ENCODE assay signal across 7 mouse cellular contexts in genomic region chr11:96997380-96997956, GRCm38 (mm10). TPM values are rescaled to one million over a fixed set of nuclear protein-coding genes. Genes with fewer than 3 reads are reported as not detected.
DNase-seq lines count a peak whose midpoint lies in the region; ATAC-seq and TF ChIP-seq lines count a peak whose summit lies in the region.

No protein-coding gene starts in this region.

- H3ac ChIP-seq in C2C12 (ENCODE audit: control insufficient read depth, insufficient read length, low read depth): peak overlapping the region; percentile 34

- H3K4me3 ChIP-seq in C2C12 (ENCODE audit: insufficient read depth, poor library complexity, severe bottlenecking): no peak overlapping the region
- peak overlapping the region; percentile 58 to 64 (median 60) for H3K4me3 ChIP-seq in CH12.LX (replicated peaks in 1 of 3; ENCODE audit: low read depth in 2 of 3, low read length in 2 of 3, poor library complexity in 1 of 3)
- H3K4me3 ChIP-seq in embryonic facial prominence, embryonic 14.5 days (ENCODE audit: low read depth, low read length): peak overlapping the region; percentile 32
- peak overlapping the region; percentile 31 for H3K4me3 ChIP-seq in limb, embryonic 11.5 days (ENCODE audit: low read depth, low read length)
- H3K4me3 ChIP-seq in neural tube, embryonic 11.5 days (ENCODE audit: low read depth, low read length): peak overlapping the region; percentile 21

- ATAC-seq in embryonic facial prominence, embryonic 14.5 days (ENCODE audit: low read depth): peak; percentile 62
- 0 out of 2 replicates have a peak, but pooled peaks have one; percentile 18 for ATAC-seq in limb, embryonic 11.5 days (ENCODE audit: insufficient number of reproducible peaks, low FRiP score, low TSS enrichment, low read depth)
- ATAC-seq in neural tube, embryonic 11.5 days (ENCODE audit: insufficient read depth, low FRiP score, low TSS enrichment): peak; percentile 38; the same call in 1 of the 2 replicates

- H3K4me1 ChIP-seq in CH12.LX (ENCODE audit: control insufficient read depth in 1 of 2, insufficient read depth in 2 of 2): peaks cover 40 to 90% of the 10 kb centered on the region in 2 experiments
- 0 out of 2 replicates have a peak, but pooled peaks cover 4% of the 10 kb centered on the region for H3K4me1 ChIP-seq in embryonic facial prominence, embryonic 14.5 days (ENCODE audit: control insufficient read depth, insufficient read depth, low read length)
- H3K4me1 ChIP-seq in limb, embryonic 11.5 days (ENCODE audit: control insufficient read depth, insufficient read depth, low read length): peaks cover 7% of the 10 kb centered on the region
- H3K4me1 ChIP-seq in neural tube, embryonic 11.5 days (ENCODE audit: control insufficient read depth, insufficient read depth, low read length): peaks cover 16% of the 10 kb centered on the region

- no peaks in the 10 kb centered on the region for H3K79me3 ChIP-seq in C2C12 (ENCODE audit: low read depth)

- no peaks in the 10 kb centered on the region for H3K9me3 ChIP-seq in CH12.LX (replicated peaks; ENCODE audit: low read length)
- no peaks in the 10 kb centered on the region for H3K9me3 ChIP-seq in embryonic facial prominence, embryonic 14.5 days (ENCODE audit: control insufficient read depth, low read length)
- no peaks in the 10 kb centered on the region for H3K9me3 ChIP-seq in limb, embryonic 11.5 days (ENCODE audit: control insufficient read depth, low read length)
- H3K9me3 ChIP-seq in neural tube, embryonic 11.5 days (ENCODE audit: control insufficient read depth, low read length): no peaks in the 10 kb centered on the region

- peak; percentile 76 for TF ChIP-seq EP300 in CH12.LX (IDR thresholded peaks at IDR 0.05; ENCODE audit: low read length)

- peak overlapping the region; percentile 91 for H3K9ac ChIP-seq in CH12.LX (ENCODE audit: insufficient read depth, low read depth)
- peak overlapping the region; percentile 59 for H3K9ac ChIP-seq in embryonic facial prominence, embryonic 14.5 days (ENCODE audit: low read depth, low read length)
- peak overlapping the region; percentile 64 for H3K9ac ChIP-seq in limb, embryonic 11.5 days (ENCODE audit: low read length)
- peak overlapping the region; percentile 71 for H3K9ac ChIP-seq in neural tube, embryonic 11.5 days (ENCODE audit: low read length)

- no peak; the same call in 1 of the 2 replicates for TF ChIP-seq RAD21 in CH12.LX (IDR thresholded peaks at IDR 0.05; ENCODE audit: low read depth, low read length)

- H3K36me3 ChIP-seq in C2C12 (ENCODE audit: control insufficient read depth, insufficient read depth): no peaks in the 10 kb centered on the region
- no peaks in the 10 kb centered on the region for H3K36me3 ChIP-seq in CH12.LX (replicated peaks in 1 of 2; ENCODE audit: control insufficient read depth in 1 of 2, insufficient read depth in 1 of 2, low read length in 1 of 2)
- no peaks in the 10 kb centered on the region for H3K36me3 ChIP-seq in embryonic facial prominence, embryonic 14.5 days (ENCODE audit: control insufficient read depth, insufficient read depth, low read length)
- no peaks in the 10 kb centered on the region for H3K36me3 ChIP-seq in limb, embryonic 11.5 days (ENCODE audit: control insufficient read depth, insufficient read depth, low read length)
- no peaks in the 10 kb centered on the region for H3K36me3 ChIP-seq in neural tube, embryonic 11.5 days (ENCODE audit: control insufficient read depth, insufficient read depth, low read length)

- DNase-seq in CH12.LX (ENCODE audit: extremely low read depth): peak; percentile 85
- peak; percentile 66 for DNase-seq in embryonic facial prominence, embryonic 14.5 days (ENCODE audit: low spot score)
- peak; percentile 54 for DNase-seq in heart, postnatal 4 days
- DNase-seq in limb, embryonic 11.5 days (ENCODE audit: low spot score): peak; percentile 71
- DNase-seq in neural tube, embryonic 11.5 days (ENCODE audit: low spot score): peak; percentile 56
- DNase-seq in thymus, postnatal 10 days (ENCODE audit: low spot score in 2 of 2): no peak

- TF ChIP-seq CTCF in C2C12 (IDR thresholded peaks at IDR 0.05; ENCODE audit: control insufficient read depth, insufficient read depth, insufficient read length): no peak
- TF ChIP-seq CTCF in CH12.LX (conservative IDR thresholded peaks at IDR 0.05 in 1 of 2, IDR thresholded peaks at IDR 0.05 in 1 of 2; ENCODE audit: low read depth in 2 of 2, low read length in 2 of 2): no peak

- in situ Hi-C loops in CH12.LX (cut with MboI; ENCODE audit: low pct_ligation_motif_present, low pct_unique_long_range_greater_than_20kb, low sequenced_read_pairs): no loop called here

- H3K27ac ChIP-seq in CH12.LX (ENCODE audit: insufficient read depth, low read depth): peak overlapping the region; percentile 96
- H3K27ac ChIP-seq in embryonic facial prominence, embryonic 14.5 days (replicated peaks; ENCODE audit: low read depth, low read length): no peak overlapping the region
- H3K27ac ChIP-seq in limb, embryonic 11.5 days (replicated peaks; ENCODE audit: low read depth, low read length): no peak overlapping the region
- no peak overlapping the region for H3K27ac ChIP-seq in neural tube, embryonic 11.5 days (ENCODE audit: low read depth, low read length)

- TF ChIP-seq POLR2A in CH12.LX (IDR thresholded peaks at IDR 0.05; ENCODE audit: low read depth, low read length): peak; percentile 70

- WGBS in embryonic facial prominence, embryonic 14.5 days: 8% methylated on average over 18 of the region's 30 CpGs
- WGBS in limb, embryonic 11.5 days: 4% methylated on average over 28 of the region's 30 CpGs
- 3% methylated on average over 30 of the region's 30 CpGs for WGBS in neural tube, embryonic 11.5 days

- H3K79me2 ChIP-seq in C2C12 (ENCODE audit: control insufficient read depth, insufficient read depth): no peaks in the 10 kb centered on the region
- no peaks in the 10 kb centered on the region for H3K79me2 ChIP-seq in CH12.LX (replicated peaks; ENCODE audit: control insufficient read depth, extremely low read depth, insufficient read depth, poor library complexity, severe bottlenecking)

- peak overlapping the region; percentile 72 for H3K4me2 ChIP-seq in CH12.LX (ENCODE audit: insufficient read depth, low read depth, poor library complexity, severe bottlenecking)
- H3K4me2 ChIP-seq in embryonic facial prominence, embryonic 14.5 days (ENCODE audit: low read depth, low read length): peak overlapping the region; percentile 60
- H3K4me2 ChIP-seq in limb, embryonic 11.5 days (ENCODE audit: low read depth, severe bottlenecking): peak overlapping the region; percentile 61
- peak overlapping the region; percentile 63 for H3K4me2 ChIP-seq in neural tube, embryonic 11.5 days (ENCODE audit: low read depth)

- H3K27me3 ChIP-seq in C2C12 (ENCODE audit: control insufficient read depth, insufficient read depth, insufficient read length) (no peaks in the 10 kb centered on the region), CH12.LX (replicated peaks) (no peaks in the 10 kb centered on the region)
- H3K27me3 ChIP-seq in embryonic facial prominence, embryonic 14.5 days (replicated peaks; ENCODE audit: control insufficient read depth, insufficient read depth, low read length): peaks cover 37% of the 10 kb centered on the region
- peaks cover 4% of the 10 kb centered on the region; the same call in 1 of the 2 replicates for H3K27me3 ChIP-seq in limb, embryonic 11.5 days (ENCODE audit: control insufficient read depth, insufficient read depth, low read length)
- 0 out of 2 replicates have a peak, but pooled peaks cover 3% of the 10 kb centered on the region for H3K27me3 ChIP-seq in neural tube, embryonic 11.5 days (ENCODE audit: control insufficient read depth, insufficient read depth, low read length)

- dilution Hi-C loops in CH12.LX (cut with MboI; ENCODE audit: extremely low pct_ligation_motif_present, extremely low pct_unique_long_range_greater_than_20kb, low sequenced_read_pairs): no loop called here

RNA-seq across cellular contexts. Expression of gene Sp2, which starts 14.7 kb away (rescaled TPM):
- polyA plus RNA-seq in C2C12 (2012; fragmentation: generic; extraction: Trizol): 13.9 TPM
- 2.1 and 2.8 TPM in 2 replicates for total RNA-seq in CH12.LX (2012; rRNA removed)
- total RNA-seq in CH12.LX (2014; rRNA removed): 1.1 TPM in 2 replicates
- polyA plus RNA-seq in CH12.LX (2012; ENCODE audit: insufficient read length, low read depth): 15.9 and 21.0 TPM in 2 replicates
- polyA plus RNA-seq in embryonic facial prominence, embryonic 14.5 days (2014; fragmentation: Nextera tagmentation; extraction: Ambion mirVana): 15.2 and 16.2 TPM in 2 replicates
- 10 to 100 TPM; 18.8 to 19.3 TPM for total RNA-seq in heart, postnatal 4 days (2021)
- 23.4 and 25.8 TPM in 2 replicates for polyA plus RNA-seq in limb, embryonic 11.5 days (2014; fragmentation: Nextera tagmentation; extraction: Ambion mirVana)
- 26.9 and 29.4 TPM in 2 replicates for polyA plus RNA-seq in neural tube, embryonic 11.5 days (2014; fragmentation: Nextera tagmentation; extraction: Ambion mirVana)

RNA-seq across cellular contexts. Expression of gene Sp6, which starts 15.7 kb away (rescaled TPM):
- polyA plus RNA-seq in C2C12 (2012; fragmentation: generic; extraction: Trizol): 5.5 TPM
- 44.3 and 65.5 TPM in 2 replicates for total RNA-seq in CH12.LX (2012; rRNA removed)
- total RNA-seq in CH12.LX (2014; rRNA removed): 15.8 and 18.4 TPM in 2 replicates
- polyA plus RNA-seq in CH12.LX (2012; ENCODE audit: insufficient read length, low read depth): 10.0 and 10.1 TPM in 2 replicates
- polyA plus RNA-seq in embryonic facial prominence, embryonic 14.5 days (2014; fragmentation: Nextera tagmentation; extraction: Ambion mirVana): 2.1 and 2.9 TPM in 2 replicates
- not detected for total RNA-seq in heart, postnatal 4 days (2021)
- polyA plus RNA-seq in limb, embryonic 11.5 days (2014; fragmentation: Nextera tagmentation; extraction: Ambion mirVana): 2.1 and 2.4 TPM in 2 replicates
- polyA plus RNA-seq in neural tube, embryonic 11.5 days (2014; fragmentation: Nextera tagmentation; extraction: Ambion mirVana): 0.09 and 0.20 TPM in 2 replicates

RNA-seq across cellular contexts. Expression of gene Scrn2, which starts 32.3 kb away (rescaled TPM):
- polyA plus RNA-seq in C2C12 (2012; fragmentation: generic; extraction: Trizol) (21.1 TPM), CH12.LX (2012; ENCODE audit: insufficient read length, low read depth) (35.2 and 41.1 TPM in 2 replicates)
- total RNA-seq in CH12.LX (2012; rRNA removed) (55.8 and 63.9 TPM in 2 replicates), CH12.LX (2014; rRNA removed) (34.5 and 37.5 TPM in 2 replicates)
- 14.7 and 16.1 TPM in 2 replicates for polyA plus RNA-seq in embryonic facial prominence, embryonic 14.5 days (2014; fragmentation: Nextera tagmentation; extraction: Ambion mirVana)
- 10 to 100 TPM; 12.1 to 15.3 TPM for total RNA-seq in heart, postnatal 4 days (2021)
- 31.9 and 34.4 TPM in 2 replicates for polyA plus RNA-seq in limb, embryonic 11.5 days (2014; fragmentation: Nextera tagmentation; extraction: Ambion mirVana)
- 20.9 and 26.5 TPM in 2 replicates for polyA plus RNA-seq in neural tube, embryonic 11.5 days (2014; fragmentation: Nextera tagmentation; extraction: Ambion mirVana)

RNA-seq across cellular contexts. Expression of gene Lrrc46, which starts 43.7 kb away (rescaled TPM):
- 1.0 TPM for polyA plus RNA-seq in C2C12 (2012; fragmentation: generic; extraction: Trizol)
- 0.38 and 0.46 TPM in 2 replicates for total RNA-seq in CH12.LX (2012; rRNA removed)
- 0.23 TPM in 1 of 2 replicates, not detected in the other for total RNA-seq in CH12.LX (2014; rRNA removed)
- 0.91 and 1.0 TPM in 2 replicates for polyA plus RNA-seq in CH12.LX (2012; ENCODE audit: insufficient read length, low read depth)
- 2.5 and 7.3 TPM in 2 replicates for polyA plus RNA-seq in embryonic facial prominence, embryonic 14.5 days (2014; fragmentation: Nextera tagmentation; extraction: Ambion mirVana)
- under 1 TPM in 1 of 2 experiments, not detected in 1; 0.38 TPM for total RNA-seq in heart, postnatal 4 days (2021)
- polyA plus RNA-seq in limb, embryonic 11.5 days (2014; fragmentation: Nextera tagmentation; extraction: Ambion mirVana): 0.79 and 1.4 TPM in 2 replicates
- polyA plus RNA-seq in neural tube, embryonic 11.5 days (2014; fragmentation: Nextera tagmentation; extraction: Ambion mirVana): 2.7 and 3.1 TPM in 2 replicates

RNA-seq across cellular contexts. Expression of gene Mrpl10, which starts 43.9 kb away (rescaled TPM):
- polyA plus RNA-seq in C2C12 (2012; fragmentation: generic; extraction: Trizol) (77.5 TPM), CH12.LX (2012; ENCODE audit: insufficient read length, low read depth) (110 and 132 TPM in 2 replicates)
- total RNA-seq in CH12.LX (2012; rRNA removed) (111 and 119 TPM in 2 replicates), CH12.LX (2014; rRNA removed) (93.2 and 104 TPM in 2 replicates)
- 68.9 and 78.1 TPM in 2 replicates for polyA plus RNA-seq in embryonic facial prominence, embryonic 14.5 days (2014; fragmentation: Nextera tagmentation; extraction: Ambion mirVana)
- 10 to 100 TPM; 80.2 to 81.0 TPM for total RNA-seq in heart, postnatal 4 days (2021)
- polyA plus RNA-seq in limb, embryonic 11.5 days (2014; fragmentation: Nextera tagmentation; extraction: Ambion mirVana): 93.0 and 96.5 TPM in 2 replicates
- polyA plus RNA-seq in neural tube, embryonic 11.5 days (2014; fragmentation: Nextera tagmentation; extraction: Ambion mirVana): 75.8 and 78.7 TPM in 2 replicates

Comparison
In these comparisons a context has a peak if more than half of its experiments do, and no peak if none do; other contexts are left out.
1. DNase-seq: peak in CH12.LX (single experiment), embryonic facial prominence, embryonic 14.5 days (single experiment), heart, postnatal 4 days (single experiment), limb, embryonic 11.5 days (single experiment) and neural tube, embryonic 11.5 days (single experiment); none in thymus, postnatal 10 days (0 of 2).
2. Peak in every context shown above with its lines, with median percentiles within 50 percentile points of each other: H3K4me2 ChIP-seq, H3K9ac ChIP-seq and ATAC-seq.